Mouse (Mus musculus): ENCODE data around the gene Itga9. TPM values are rescaled to one million over a fixed set of nuclear protein-coding genes. Genes with fewer than 3 reads are reported as not detected.

The Itga9 gene
- polyA plus RNA-seq, 2 experiments = 1.4 to 2.8 TPM

DNA sequence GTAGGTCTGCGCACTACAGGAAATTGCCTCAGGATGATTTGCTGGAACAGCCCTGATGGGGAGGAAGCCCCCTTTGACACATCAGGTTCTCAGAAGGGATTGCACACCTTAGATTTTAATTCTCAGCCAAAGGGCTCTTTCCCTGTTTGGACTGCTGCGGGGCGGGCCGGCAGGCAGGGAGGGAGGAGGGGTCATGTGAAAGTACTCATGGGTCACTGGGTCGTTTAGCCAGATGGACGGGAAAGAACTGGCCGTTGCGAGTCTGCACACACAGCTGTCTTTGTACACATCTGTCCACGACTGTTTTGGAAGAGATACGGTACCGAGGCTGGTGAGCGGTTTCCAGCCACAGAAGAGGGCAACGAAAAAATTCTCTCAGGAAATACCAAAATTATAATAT lies 332.9 kb downstream of the Itga9 start:
- Histone ChIP-seq H3K4me3 (ENCODE audit: insufficient read depth in 1 of 2, low read depth in 2 of 2, low read length in 2 of 2) (no peak overlapping the region), H3K27me3 (ENCODE audit: control insufficient read depth, insufficient read depth, low read length) (no peaks in the 10 kb centered on the region), H3K4me1 (replicated peaks; ENCODE audit: control insufficient read depth in 2 of 2, insufficient read depth in 2 of 2, low read length in 1 of 2) (peaks cover 3 to 12% of the 10 kb centered on the region in 2 experiments; a peak in 2 of 4 replicates), H3K9me3 (ENCODE audit: control insufficient read depth, low read length) (no peaks in the 10 kb centered on the region), H3K27ac (no peak overlapping the region), H3K9ac (replicated peaks) (no peak overlapping the region), H3K36me3 (replicated peaks; ENCODE audit: control insufficient read depth, insufficient read depth, low read depth) (no peaks in the 10 kb centered on the region), H3K4me2 (ENCODE audit: low read depth) (no peak overlapping the region)
- DNase-seq (ENCODE audit: low read depth in 3 of 3, low spot score in 3 of 3) = no peak
- no peak for ATAC-seq (ENCODE audit: insufficient read depth)
- TF ChIP-seq EP300 (IDR thresholded peaks at IDR 0.05; ENCODE audit: low read depth) (no peak), CTCF (IDR thresholded peaks at IDR 0.05; ENCODE audit: low read depth) (no peak)
- 67% methylated on average over 13 of the region's 13 CpGs for WGBS (ENCODE audit: insufficient replicate concordance)

- ATAC-seq (ENCODE audit: insufficient read depth) (no peak), DNase-seq (ENCODE audit: low read depth in 3 of 3, low spot score in 3 of 3) (no peak)
- H3K27me3 ChIP-seq (ENCODE audit: control insufficient read depth, insufficient read depth, low read length) = no peaks in the 10 kb centered on the region
- H3K4me1 ChIP-seq (replicated peaks; ENCODE audit: control insufficient read depth in 2 of 2, insufficient read depth in 2 of 2, low read length in 1 of 2) = peaks cover 3 to 15% of the 10 kb centered on the region in 2 experiments; a peak in 2 of 4 replicates
- no peaks in the 10 kb centered on the region for H3K36me3 ChIP-seq (replicated peaks; ENCODE audit: control insufficient read depth, insufficient read depth, low read depth)
- 76% methylated on average over 12 of the region's 12 CpGs for WGBS (ENCODE audit: insufficient replicate concordance)
- TF ChIP-seq CTCF (IDR thresholded peaks at IDR 0.05; ENCODE audit: low read depth) = no peak
- no peak for TF ChIP-seq EP300 (IDR thresholded peaks at IDR 0.05; ENCODE audit: low read depth)
- H3K4me2 ChIP-seq (ENCODE audit: low read depth) = no peak overlapping the region
- no peak overlapping the region for H3K9ac ChIP-seq (replicated peaks)
- H3K9me3 ChIP-seq (ENCODE audit: control insufficient read depth, low read length) = no peaks in the 10 kb centered on the region
- H3K27ac ChIP-seq = no peak overlapping the region
- no peak overlapping the region for H3K4me3 ChIP-seq (ENCODE audit: insufficient read depth in 1 of 2, low read depth in 2 of 2, low read length in 2 of 2)
Measured at GRCm38 (mm10) chr9:118939831-118940230, 333.3 kb downstream of the Itga9 start.

GRCm38 (mm10) chr9:118940591-118941207 lies 334.2 kb downstream of the Itga9 start:
- H3K27ac ChIP-seq = no peak overlapping the region
- no peak for ATAC-seq (ENCODE audit: insufficient read depth)

GRCm38 (mm10) chr9:118942030-118942429 lies 335.5 kb downstream of the Itga9 start:
- Histone ChIP-seq H3K27ac (no peak overlapping the region), H3K27me3 (ENCODE audit: control insufficient read depth, insufficient read depth, low read length) (no peaks in the 10 kb centered on the region), H3K36me3 (replicated peaks; ENCODE audit: control insufficient read depth, insufficient read depth, low read depth) (no peaks in the 10 kb centered on the region), H3K9me3 (ENCODE audit: control insufficient read depth, low read length) (no peaks in the 10 kb centered on the region), H3K4me3 (ENCODE audit: insufficient read depth in 1 of 2, low read depth in 2 of 2, low read length in 2 of 2) (no peak overlapping the region), H3K4me1 (replicated peaks; ENCODE audit: control insufficient read depth in 2 of 2, insufficient read depth in 2 of 2, low read length in 1 of 2) (peaks cover 3 to 15% of the 10 kb centered on the region in 2 experiments; a peak in 2 of 4 replicates), H3K4me2 (ENCODE audit: low read depth) (no peak overlapping the region), H3K9ac (replicated peaks) (no peak overlapping the region)
- DNase-seq (ENCODE audit: low read depth in 3 of 3, low spot score in 3 of 3) = no peak
- no peak for ATAC-seq (ENCODE audit: insufficient read depth)
- 73% methylated on average over 4 of the region's 4 CpGs for WGBS (ENCODE audit: insufficient replicate concordance)
- no peak for TF ChIP-seq CTCF (IDR thresholded peaks at IDR 0.05; ENCODE audit: low read depth)
- TF ChIP-seq EP300 (IDR thresholded peaks at IDR 0.05; ENCODE audit: low read depth) = no peak

More at GRCm38 (mm10) chr9:118940591-118941207, 334.2 kb downstream of the Itga9 start:
- no peak overlapping the region for H3K9ac ChIP-seq (replicated peaks)
- H3K36me3 ChIP-seq (replicated peaks; ENCODE audit: control insufficient read depth, insufficient read depth, low read depth) = no peaks in the 10 kb centered on the region
- peaks cover 3 to 15% of the 10 kb centered on the region in 2 experiments; a peak in 2 of 4 replicates for H3K4me1 ChIP-seq (replicated peaks; ENCODE audit: control insufficient read depth in 2 of 2, insufficient read depth in 2 of 2, low read length in 1 of 2)
- no peak for DNase-seq (ENCODE audit: low read depth in 3 of 3, low spot score in 3 of 3)
- H3K27me3 ChIP-seq (ENCODE audit: control insufficient read depth, insufficient read depth, low read length) = no peaks in the 10 kb centered on the region
- no peak overlapping the region for H3K4me2 ChIP-seq (ENCODE audit: low read depth)
- 76% methylated on average over 12 of the region's 12 CpGs for WGBS (ENCODE audit: insufficient replicate concordance)
- no peaks in the 10 kb centered on the region for H3K9me3 ChIP-seq (ENCODE audit: control insufficient read depth, low read length)
- no peak overlapping the region for H3K4me3 ChIP-seq (ENCODE audit: insufficient read depth in 1 of 2, low read depth in 2 of 2, low read length in 2 of 2)
- TF ChIP-seq EP300 (IDR thresholded peaks at IDR 0.05; ENCODE audit: low read depth) = no peak
- TF ChIP-seq CTCF (IDR thresholded peaks at IDR 0.05; ENCODE audit: low read depth) = no peak

GRCm38 (mm10) chr9:118943941-118944340 lies 337.5 kb downstream of the Itga9 start:
- no peak for DNase-seq (ENCODE audit: low read depth in 3 of 3, low spot score in 3 of 3)
- TF ChIP-seq EP300 (IDR thresholded peaks at IDR 0.05; ENCODE audit: low read depth) (no peak), CTCF (IDR thresholded peaks at IDR 0.05; ENCODE audit: low read depth) (no peak)
- peaks cover 3 to 15% of the 10 kb centered on the region in 2 experiments; a peak in 2 of 4 replicates for H3K4me1 ChIP-seq (replicated peaks; ENCODE audit: control insufficient read depth in 2 of 2, insufficient read depth in 2 of 2, low read length in 1 of 2)
- H3K9ac ChIP-seq (replicated peaks) = no peak overlapping the region
- H3K4me2 ChIP-seq (ENCODE audit: low read depth) = no peak overlapping the region
- ATAC-seq (ENCODE audit: insufficient read depth) = no peak; the same call in 1 of the 2 replicates
- H3K27ac ChIP-seq = no peak overlapping the region
- H3K27me3 ChIP-seq (ENCODE audit: control insufficient read depth, insufficient read depth, low read length) = no peaks in the 10 kb centered on the region
- H3K36me3 ChIP-seq (replicated peaks; ENCODE audit: control insufficient read depth, insufficient read depth, low read depth) = no peaks in the 10 kb centered on the region
- H3K9me3 ChIP-seq (ENCODE audit: control insufficient read depth, low read length) = no peaks in the 10 kb centered on the region
- 25% methylated on average over 5 of the region's 5 CpGs for WGBS (ENCODE audit: insufficient replicate concordance)
- H3K4me3 ChIP-seq (ENCODE audit: insufficient read depth in 1 of 2, low read depth in 2 of 2, low read length in 2 of 2) = no peak overlapping the region

Measured in liver, embryonic 14.5 days (tissue).